Mouse (Mus musculus): ENCODE data around the gene Ech1. TPM values are rescaled to one million over a fixed set of nuclear protein-coding genes. Genes with fewer than 3 reads are reported as not detected.
"Not testable (repeated sequence)": the region's sequence is repeated elsewhere in the genome, so short reads cannot be mapped to it uniquely, and the experiment has no call there.

Gene Ech1
- polyA plus RNA-seq, 1 experiment from 2014 or later = 98.0 TPM

- H3K4me2 ChIP-seq; H3K9ac ChIP-seq; H3K36me3 ChIP-seq; H3K9me3 ChIP-seq; ATAC-seq (ENCODE audit: low FRiP score, low read depth); H3K4me3 ChIP-seq; H3K27me3 ChIP-seq; H3K27ac ChIP-seq (replicated peaks): not testable (repeated sequence)
- H3K4me1 ChIP-seq (replicated peaks) = peaks cover 19% of the 10 kb centered on the region
- 30% methylated on average over 23 of the region's 23 CpGs for WGBS
Measured at GRCm38 (mm10) chr7:28867508-28868340, 42.7 kb downstream of the Ech1 start.

- no peak for ATAC-seq (ENCODE audit: low FRiP score, low read depth)
- Histone ChIP-seq H3K9me3 (no peaks in the 10 kb centered on the region), H3K36me3 (no peaks in the 10 kb centered on the region), H3K9ac (no peak overlapping the region), H3K4me2 (no peak overlapping the region), H3K4me1 (replicated peaks) (peaks cover under 1% of the 10 kb centered on the region; the same call in 1 of the 2 replicates), H3K27ac (replicated peaks) (no peak overlapping the region), H3K4me3 (no peak overlapping the region), H3K27me3 (no peaks in the 10 kb centered on the region)
- 92% methylated on average over 24 of the region's 24 CpGs for WGBS
Measured at GRCm38 (mm10) chr7:28870901-28871664, 46.1 kb downstream of the Ech1 start.

GRCm38 (mm10) chr7:28874565-28874964 lies 49.5 kb downstream of the Ech1 start:
- 78% methylated on average over 2 of the region's 2 CpGs for WGBS
- Histone ChIP-seq H3K27ac (replicated peaks) (no peak overlapping the region), H3K9me3 (no peaks in the 10 kb centered on the region), H3K4me3 (no peak overlapping the region), H3K4me1 (replicated peaks) (no peaks in the 10 kb centered on the region), H3K9ac (no peak overlapping the region), H3K27me3 (no peaks in the 10 kb centered on the region), H3K36me3 (no peaks in the 10 kb centered on the region), H3K4me2 (no peak overlapping the region)
- no peak for ATAC-seq (ENCODE audit: low FRiP score, low read depth)

- Histone ChIP-seq H3K4me1 (replicated peaks) (no peaks in the 10 kb centered on the region), H3K9ac (no peak overlapping the region), H3K27me3 (no peaks in the 10 kb centered on the region), H3K4me2 (no peak overlapping the region), H3K9me3 (no peaks in the 10 kb centered on the region), H3K27ac (replicated peaks) (no peak overlapping the region), H3K36me3 (no peaks in the 10 kb centered on the region), H3K4me3 (no peak overlapping the region)
- 75% methylated on average over 4 of the region's 4 CpGs for WGBS
- ATAC-seq (ENCODE audit: low FRiP score, low read depth) = no peak
Measured at GRCm38 (mm10) chr7:28876099-28876498, 51.1 kb downstream of the Ech1 start.

GRCm38 (mm10) chr7:28877155-28877554 lies 52.1 kb downstream of the Ech1 start:
- H3K9me3 ChIP-seq = no peaks in the 10 kb centered on the region
- WGBS = 92% methylated on average over 7 of the region's 7 CpGs
- no peak overlapping the region for H3K9ac ChIP-seq
- H3K4me1 ChIP-seq (replicated peaks) = no peaks in the 10 kb centered on the region
- H3K27me3 ChIP-seq = no peaks in the 10 kb centered on the region
- H3K27ac ChIP-seq (replicated peaks) = no peak overlapping the region
- H3K4me2 ChIP-seq = no peak overlapping the region
- H3K36me3 ChIP-seq = no peaks in the 10 kb centered on the region
- H3K4me3 ChIP-seq = no peak overlapping the region
- no peak for ATAC-seq (ENCODE audit: low FRiP score, low read depth)

GRCm38 (mm10) chr7:28877856-28878255 lies 52.8 kb downstream of the Ech1 start:
- no peak for ATAC-seq (ENCODE audit: low FRiP score, low read depth)
- 73% methylated on average over 4 of the region's 4 CpGs for WGBS
- Histone ChIP-seq H3K4me2 (no peak overlapping the region), H3K9me3 (no peaks in the 10 kb centered on the region), H3K36me3 (no peaks in the 10 kb centered on the region), H3K27me3 (no peaks in the 10 kb centered on the region), H3K4me1 (replicated peaks) (no peaks in the 10 kb centered on the region), H3K4me3 (no peak overlapping the region), H3K9ac (no peak overlapping the region), H3K27ac (replicated peaks) (no peak overlapping the region)

- ATAC-seq (ENCODE audit: low FRiP score, low read depth) = no peak
- H3K4me2 ChIP-seq = no peak overlapping the region
- H3K9ac ChIP-seq = no peak overlapping the region
- no peaks in the 10 kb centered on the region for H3K4me1 ChIP-seq (replicated peaks)
- 79% methylated on average over 7 of the region's 7 CpGs for WGBS
- no peaks in the 10 kb centered on the region for H3K27me3 ChIP-seq
- H3K27ac ChIP-seq (replicated peaks) = no peak overlapping the region
- no peak overlapping the region for H3K4me3 ChIP-seq
- no peaks in the 10 kb centered on the region for H3K36me3 ChIP-seq
- H3K9me3 ChIP-seq = no peaks in the 10 kb centered on the region
Measured at GRCm38 (mm10) chr7:28879606-28880005, 54.6 kb downstream of the Ech1 start.

- Histone ChIP-seq H3K9me3 (no peaks in the 10 kb centered on the region), H3K4me3 (no peak overlapping the region), H3K27me3 (no peaks in the 10 kb centered on the region), H3K9ac (no peak overlapping the region), H3K36me3 (no peaks in the 10 kb centered on the region), H3K4me2 (no peak overlapping the region), H3K27ac (replicated peaks) (no peak overlapping the region), H3K4me1 (replicated peaks) (no peaks in the 10 kb centered on the region)
- ATAC-seq (ENCODE audit: low FRiP score, low read depth) = no peak
- WGBS = 65% methylated on average over 10 of the region's 10 CpGs
Measured at GRCm38 (mm10) chr7:28880554-28880953, 55.5 kb downstream of the Ech1 start.

- no peaks in the 10 kb centered on the region for H3K27me3 ChIP-seq
- H3K9ac ChIP-seq = no peak within 1 kb of the TSS
- WGBS = 36% methylated on average over 13 of the region's 13 CpGs
- ATAC-seq (ENCODE audit: low FRiP score, low read depth) = no peak
- no peaks in the 10 kb centered on the region for H3K36me3 ChIP-seq
- H3K4me1 ChIP-seq (replicated peaks) = no peaks in the 10 kb centered on the region
- no peak within 1 kb of the TSS for H3K27ac ChIP-seq (replicated peaks)
- H3K9me3 ChIP-seq = no peaks in the 10 kb centered on the region
- no peak within 1 kb of the TSS for H3K4me3 ChIP-seq
- H3K4me2 ChIP-seq = no peak within 1 kb of the TSS
Measured at GRCm38 (mm10) chr7:28881199-28881598, 56.2 kb downstream of the Ech1 start, which contains the start of gene Capn12. Gene Capn12 (plus strand): TSS chr7:28881422.

Other genes starting within 250 kb of the Ech1 start
- gene Samd4b, start 227.1 kb upstream of the Ech1 start, polyA plus RNA-seq (2015; fragmentation: Nextera tagmentation; extraction: Ambion mirVana) = 23.3 and 28.1 TPM in 2 replicates
- gene Pak4, start 227.0 kb upstream of the Ech1 start, polyA plus RNA-seq (2015; fragmentation: Nextera tagmentation; extraction: Ambion mirVana) = 20.2 TPM in 2 replicates
- 0.29 and 0.33 TPM in 2 replicates for gene Acp7, start 193.9 kb upstream of the Ech1 start, polyA plus RNA-seq (2015; fragmentation: Nextera tagmentation; extraction: Ambion mirVana)
- gene Fbxo27, start 132.4 kb upstream of the Ech1 start, polyA plus RNA-seq (2015; fragmentation: Nextera tagmentation; extraction: Ambion mirVana) = 10.1 and 13.4 TPM in 2 replicates
- gene Fbxo17, start 108.4 kb upstream of the Ech1 start, polyA plus RNA-seq (2015; fragmentation: Nextera tagmentation; extraction: Ambion mirVana) = 4.1 and 5.2 TPM in 2 replicates
- 113 TPM in 2 replicates for gene Mrps12, start 83.4 kb upstream of the Ech1 start, polyA plus RNA-seq (2015; fragmentation: Nextera tagmentation; extraction: Ambion mirVana)
- 19.5 TPM in 2 replicates for gene Sars2, start 83.2 kb upstream of the Ech1 start, polyA plus RNA-seq (2015; fragmentation: Nextera tagmentation; extraction: Ambion mirVana)
- gene Ccer2, start 69.0 kb upstream of the Ech1 start, polyA plus RNA-seq (2015; fragmentation: Nextera tagmentation; extraction: Ambion mirVana) = 0.54 and 0.71 TPM in 2 replicates
- gene Sirt2, start 58.5 kb upstream of the Ech1 start, polyA plus RNA-seq (2015; fragmentation: Nextera tagmentation; extraction: Ambion mirVana) = 112 and 125 TPM in 2 replicates
- gene Nfkbib, start 57.7 kb upstream of the Ech1 start, polyA plus RNA-seq (2015; fragmentation: Nextera tagmentation; extraction: Ambion mirVana) = 66.3 and 69.0 TPM in 2 replicates
- gene Rinl, start 36.2 kb upstream of the Ech1 start, polyA plus RNA-seq (2015; fragmentation: Nextera tagmentation; extraction: Ambion mirVana) = 2.6 and 2.7 TPM in 2 replicates
- 162 and 180 TPM in 2 replicates for gene Hnrnpl, start 16.7 kb upstream of the Ech1 start, polyA plus RNA-seq (2015; fragmentation: Nextera tagmentation; extraction: Ambion mirVana)
- 5.7 and 7.2 TPM in 2 replicates for gene Lgals4, start 8.6 kb downstream of the Ech1 start, polyA plus RNA-seq (2015; fragmentation: Nextera tagmentation; extraction: Ambion mirVana)
- 4.7 and 7.9 TPM in 2 replicates for gene Lgals7, start 38.6 kb downstream of the Ech1 start, polyA plus RNA-seq (2015; fragmentation: Nextera tagmentation; extraction: Ambion mirVana)
- 0.51 and 0.58 TPM in 2 replicates for gene Capn12, start 56.2 kb downstream of the Ech1 start, polyA plus RNA-seq (2015; fragmentation: Nextera tagmentation; extraction: Ambion mirVana)
- gene Actn4, start 137.1 kb downstream of the Ech1 start, polyA plus RNA-seq (2015; fragmentation: Nextera tagmentation; extraction: Ambion mirVana) = 140 and 154 TPM in 2 replicates
- gene Eif3k, start 156.6 kb downstream of the Ech1 start, polyA plus RNA-seq (2015; fragmentation: Nextera tagmentation; extraction: Ambion mirVana) = 283 and 294 TPM in 2 replicates
- 10.6 and 10.8 TPM in 2 replicates for gene Map4k1, start 156.8 kb downstream of the Ech1 start, polyA plus RNA-seq (2015; fragmentation: Nextera tagmentation; extraction: Ambion mirVana)